10 mouse cellular contexts compared by ENCODE assay signal in the genomic region with DNA sequence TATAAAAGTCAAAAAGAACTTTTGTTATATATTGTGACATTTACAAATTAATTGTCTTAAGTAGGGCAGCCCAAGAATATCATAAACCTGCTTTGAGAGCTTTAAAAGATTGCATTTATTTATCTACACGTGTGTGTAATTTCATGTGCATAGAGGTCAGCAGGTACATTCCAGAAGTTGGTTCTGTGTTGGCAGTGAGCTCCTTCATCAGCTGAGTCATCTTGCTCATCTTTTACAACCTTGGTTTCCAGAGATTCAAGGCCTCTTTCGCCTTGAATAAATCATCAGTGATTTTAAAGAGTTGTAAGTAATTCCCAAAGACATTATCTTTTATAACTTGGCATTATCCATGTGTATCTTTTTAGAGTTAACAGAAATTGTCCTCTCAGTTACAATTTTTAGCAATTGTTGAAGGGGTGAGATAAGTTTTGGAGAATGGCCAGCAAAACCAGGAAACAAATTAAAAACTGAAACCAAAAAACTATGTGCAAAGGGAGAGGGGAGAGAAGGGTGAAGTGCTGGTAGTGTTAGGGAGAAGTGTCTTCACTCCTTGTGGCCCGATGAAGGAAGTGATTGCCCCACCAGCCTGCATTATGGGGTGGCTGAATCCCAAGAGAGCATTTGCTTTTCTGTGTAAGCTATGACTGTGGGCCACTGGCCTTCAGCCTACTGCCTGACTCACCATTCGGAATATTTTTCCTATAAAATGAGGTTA. TPM values are rescaled to one million over a fixed set of nuclear protein-coding genes. Genes with fewer than 3 reads are reported as not detected.
DNase-seq lines count a peak whose midpoint lies in the region; ATAC-seq and TF ChIP-seq lines count a peak whose summit lies in the region.
"Had no signal": no experiment of that assay in that cellular context is flagged by ENCODE, and none has a peak within 500 bp of the region (broad histone marks: within the 10 kb centered on the region; RNA-seq: fewer than 3 reads in every experiment).

No protein-coding gene starts in this region.

- no peak overlapping the region for H3K4me3 ChIP-seq in liver, postnatal 0 days (ENCODE audit: low read depth, low read length)
- no peak overlapping the region for H3K4me3 ChIP-seq in liver, embryonic 11.5 days (ENCODE audit: low read depth, low read length)
- peak overlapping the region; percentile 19 for H3K4me3 ChIP-seq in megakaryocyte, embryonic 14.5 days (replicated peaks)
- H3K4me3 ChIP-seq: hindbrain, embryonic 15.5 days had no signal

- no peak for TF ChIP-seq CTCF in liver, postnatal 0 days (IDR thresholded peaks at IDR 0.05; ENCODE audit: low read depth)

- 57% methylated on average over 4 of the region's 4 CpGs for WGBS in liver, postnatal 0 days (ENCODE audit: insufficient replicate concordance)
- 79% methylated on average over 4 of the region's 4 CpGs for WGBS in liver, embryonic 11.5 days

- no peak overlapping the region for H3K4me2 ChIP-seq in liver, postnatal 0 days (ENCODE audit: low read depth, low read length)
- H3K4me2 ChIP-seq in liver, embryonic 11.5 days = no peak overlapping the region

- no peak overlapping the region for H3K9ac ChIP-seq in liver, postnatal 0 days (replicated peaks)
- no peak overlapping the region for H3K9ac ChIP-seq in liver, embryonic 11.5 days (ENCODE audit: low read depth, low read length)
- H3K9ac ChIP-seq: hindbrain, embryonic 15.5 days had no signal

- H3K9me3 ChIP-seq in liver, postnatal 0 days (ENCODE audit: low read length) = no peaks in the 10 kb centered on the region
- H3K9me3 ChIP-seq in liver, embryonic 11.5 days (ENCODE audit: control insufficient read depth, low read length) = no peaks in the 10 kb centered on the region
- H3K9me3 ChIP-seq in megakaryocyte, embryonic 14.5 days = no peaks in the 10 kb centered on the region
- H3K9me3 ChIP-seq: hindbrain, embryonic 15.5 days had no signal

- no peaks in the 10 kb centered on the region for H3K27me3 ChIP-seq in liver, postnatal 0 days (ENCODE audit: insufficient read depth, low read length)
- no peaks in the 10 kb centered on the region for H3K27me3 ChIP-seq in liver, embryonic 11.5 days (replicated peaks; ENCODE audit: control insufficient read depth, insufficient read depth, low read length)
- H3K27me3 ChIP-seq in megakaryocyte, embryonic 14.5 days (replicated peaks) = no peaks in the 10 kb centered on the region
- H3K27me3 ChIP-seq: hindbrain, embryonic 15.5 days had no signal

- no peaks in the 10 kb centered on the region for H3K36me3 ChIP-seq in liver, postnatal 0 days (replicated peaks; ENCODE audit: insufficient read depth, low read length)
- H3K36me3 ChIP-seq in liver, embryonic 11.5 days (ENCODE audit: control insufficient read depth, insufficient read depth, low read length) = no peaks in the 10 kb centered on the region
- no peaks in the 10 kb centered on the region for H3K36me3 ChIP-seq in megakaryocyte, embryonic 14.5 days (replicated peaks; ENCODE audit: low read length)
- H3K36me3 ChIP-seq: hindbrain, embryonic 15.5 days had no signal

- peaks cover 14% of the 10 kb centered on the region for H3K4me1 ChIP-seq in liver, postnatal 0 days (ENCODE audit: insufficient read depth)
- peaks cover 13% of the 10 kb centered on the region for H3K4me1 ChIP-seq in liver, embryonic 11.5 days (replicated peaks; ENCODE audit: control insufficient read depth, insufficient read depth, low read length)
- peaks cover 22% of the 10 kb centered on the region for H3K4me1 ChIP-seq in megakaryocyte, embryonic 14.5 days

- H3K27ac ChIP-seq in liver, postnatal 0 days (ENCODE audit: low read depth) = peak overlapping the region; percentile 36; the same call in 1 of the 2 replicates
- no peak overlapping the region for H3K27ac ChIP-seq in liver, embryonic 11.5 days (ENCODE audit: low read depth, low read length)
- H3K27ac ChIP-seq: hindbrain, embryonic 15.5 days had no signal

- peak; percentile 31; the same call in 1 of the 2 replicates for ATAC-seq in liver, postnatal 0 days
- ATAC-seq in liver, embryonic 11.5 days (replicated peaks; ENCODE audit: low FRiP score) = no peak
- ATAC-seq: CD4-positive, CD25-positive, alpha-beta regulatory T cell, adult 4 months had no signal

- TF ChIP-seq EP300 in liver, postnatal 0 days (IDR thresholded peaks at IDR 0.05; ENCODE audit: low read depth) = no peak

- DNase-seq in cerebellum, postnatal 25 days = peak; percentile 22 to 36
- no peak for DNase-seq in cerebellum, postnatal 14 days
- DNase-seq in liver, postnatal 0 days = no peak
- DNase-seq in liver, embryonic 11.5 days (ENCODE audit: low spot score) = no peak
- peak; percentile 69 for DNase-seq in adrenal gland, postnatal 14 days
- no peak for DNase-seq in retina, embryonic 14.5 days (ENCODE audit: low spot score)
- no peak for DNase-seq in cerebellum, postnatal 4 days (ENCODE audit: low spot score in 2 of 2)

RNA-seq across cellular contexts. Expression of gene Lgr4, which starts 41.4 kb away (rescaled TPM):
- 3.9 and 4.2 TPM in 2 replicates for polyA plus RNA-seq in liver, postnatal 0 days (2015; fragmentation: Nextera tagmentation; extraction: Ambion mirVana)
- polyA plus RNA-seq in liver, embryonic 11.5 days (2014; fragmentation: Nextera tagmentation; extraction: Ambion mirVana) = 9.5 and 10.0 TPM in 2 replicates
- total RNA-seq in adrenal gland, postnatal 14 days (2021) = 109 and 125 TPM in 2 replicates
- 0.02 TPM in 1 of 2 replicates, not detected in the other for polyA plus RNA-seq in megakaryocyte, embryonic 14.5 days (2012; ENCODE audit: insufficient read depth, low replicate concordance)

RNA-seq across cellular contexts. Expression of gene Ccdc34, which starts 58.8 kb away (rescaled TPM):
- 14.5 and 14.6 TPM in 2 replicates for polyA plus RNA-seq in liver, postnatal 0 days (2015; fragmentation: Nextera tagmentation; extraction: Ambion mirVana)
- polyA plus RNA-seq in liver, embryonic 11.5 days (2014; fragmentation: Nextera tagmentation; extraction: Ambion mirVana) = 34.4 and 42.5 TPM in 2 replicates
- total RNA-seq in adrenal gland, postnatal 14 days (2021) = 14.7 and 15.9 TPM in 2 replicates
- 10.2 and 13.8 TPM in 2 replicates for polyA plus RNA-seq in megakaryocyte, embryonic 14.5 days (2012; ENCODE audit: insufficient read depth, low replicate concordance)

Comparison
In these comparisons a context has a peak if more than half of its experiments do, and no peak if none do; other contexts are left out.
1. DNase-seq: peak in cerebellum, postnatal 25 days (2 of 2) and adrenal gland, postnatal 14 days (single experiment); none in cerebellum, postnatal 14 days (0 of 2), liver, postnatal 0 days (single experiment), liver, embryonic 11.5 days (single experiment), retina, embryonic 14.5 days (single experiment) and cerebellum, postnatal 4 days (0 of 2).